Mouse (Mus musculus): ENCODE data around the gene Kat2b.
"Not testable (repeated sequence)": the region's sequence is repeated elsewhere in the genome, so short reads cannot be mapped to it uniquely, and the experiment has no call there.

Kat2b gene

GRCm38 (mm10) chr17:53661056-53661840 is 94.6 kb downstream of the Kat2b start:
- DNase-seq (ENCODE audit: low spot score): no peak

- DNase-seq (ENCODE audit: low spot score): no peak
Measured at GRCm38 (mm10) chr17:53664267-53664666, 97.6 kb downstream of the Kat2b start.

- DNase-seq (ENCODE audit: low spot score): no peak
Measured at GRCm38 (mm10) chr17:53664703-53665382, 98.2 kb downstream of the Kat2b start.

- no peak for DNase-seq (ENCODE audit: low spot score)
Measured at GRCm38 (mm10) chr17:53670453-53670852, 103.8 kb downstream of the Kat2b start.

GRCm38 (mm10) chr17:53678716-53679115 is 112.1 kb downstream of the Kat2b start:
- DNase-seq (ENCODE audit: low spot score): no peak

GRCm38 (mm10) chr17:53688321-53688720 is 121.7 kb downstream of the Kat2b start:
- DNase-seq (ENCODE audit: low spot score): peak; percentile 31

- DNase-seq (ENCODE audit: low spot score): peak; percentile 97
Measured at GRCm38 (mm10) chr17:53688877-53689802, 122.5 kb downstream of the Kat2b start, which contains the start of gene Sgo1. Gene Sgo1, minus strand, starts transcription at chr17:53689333.

- DNase-seq (ENCODE audit: low spot score): no peak
Measured at GRCm38 (mm10) chr17:53689946-53690345, 123.3 kb downstream of the Kat2b start.

GRCm38 (mm10) chr17:53694039-53694438 is 127.4 kb downstream of the Kat2b start:
- no peak for DNase-seq (ENCODE audit: low spot score)

- DNase-seq (ENCODE audit: low spot score): not testable (repeated sequence)
Measured at GRCm38 (mm10) chr17:53697521-53697920, 130.9 kb downstream of the Kat2b start.

- DNase-seq (ENCODE audit: low spot score): no peak
Measured at GRCm38 (mm10) chr17:53714453-53714852, 147.8 kb downstream of the Kat2b start.

- not testable (repeated sequence) for DNase-seq (ENCODE audit: low spot score)
Measured at GRCm38 (mm10) chr17:53715161-53715560, 148.5 kb downstream of the Kat2b start.

- DNase-seq (ENCODE audit: low spot score): no peak
Measured at GRCm38 (mm10) chr17:53718474-53718873, 151.8 kb downstream of the Kat2b start.

GRCm38 (mm10) chr17:53718916-53719315 is 152.3 kb downstream of the Kat2b start:
- not testable (repeated sequence) for DNase-seq (ENCODE audit: low spot score)
